Mouse (Mus musculus) cerebellum, adult 2 months (tissue): ENCODE data around the gene Plpp3.

Experiments
- CTCF ChIP-seq: fragments of 200-500 bp; IDR thresholded peaks from 2 replicates; pipeline ENCODE4 v1.5.1; 2011; ENCODE audit warnings: low read depth, mild to moderate bottlenecking, control low read depth, low read length, moderate library complexity, borderline replicate concordance; ENCODE audit not compliant: insufficient read depth
- POLR2A ChIP-seq: fragments of 200-500 bp; IDR thresholded peaks from 2 replicates; pipeline ENCODE4 v1.6.1; 2011; ENCODE audit warnings: low read length, control low read depth, borderline replicate concordance; ENCODE audit not compliant: insufficient read depth

- TF ChIP-seq CTCF (no peak), POLR2A (no peak)
Measured at GRCm38 (mm10) chr4:105207641-105208040, 50.5 kb downstream of the Plpp3 start.
